Mouse (Mus musculus): ENCODE data around the gene Gprasp2. TPM values are rescaled to one million over a fixed set of nuclear protein-coding genes. Genes with fewer than 3 reads are reported as not detected.
A peak's percentile ranks its signal among the peaks of the same experiment; 100 is the strongest.
"Not testable (repeated sequence)": the region's sequence is repeated elsewhere in the genome, so short reads cannot be mapped to it uniquely, and the experiment has no call there.

Gene Gprasp2
- polyA plus RNA-seq (2015; fragmentation: Nextera tagmentation; extraction: Ambion mirVana) = 17.9 and 18.9 TPM in 2 replicates

DNA sequence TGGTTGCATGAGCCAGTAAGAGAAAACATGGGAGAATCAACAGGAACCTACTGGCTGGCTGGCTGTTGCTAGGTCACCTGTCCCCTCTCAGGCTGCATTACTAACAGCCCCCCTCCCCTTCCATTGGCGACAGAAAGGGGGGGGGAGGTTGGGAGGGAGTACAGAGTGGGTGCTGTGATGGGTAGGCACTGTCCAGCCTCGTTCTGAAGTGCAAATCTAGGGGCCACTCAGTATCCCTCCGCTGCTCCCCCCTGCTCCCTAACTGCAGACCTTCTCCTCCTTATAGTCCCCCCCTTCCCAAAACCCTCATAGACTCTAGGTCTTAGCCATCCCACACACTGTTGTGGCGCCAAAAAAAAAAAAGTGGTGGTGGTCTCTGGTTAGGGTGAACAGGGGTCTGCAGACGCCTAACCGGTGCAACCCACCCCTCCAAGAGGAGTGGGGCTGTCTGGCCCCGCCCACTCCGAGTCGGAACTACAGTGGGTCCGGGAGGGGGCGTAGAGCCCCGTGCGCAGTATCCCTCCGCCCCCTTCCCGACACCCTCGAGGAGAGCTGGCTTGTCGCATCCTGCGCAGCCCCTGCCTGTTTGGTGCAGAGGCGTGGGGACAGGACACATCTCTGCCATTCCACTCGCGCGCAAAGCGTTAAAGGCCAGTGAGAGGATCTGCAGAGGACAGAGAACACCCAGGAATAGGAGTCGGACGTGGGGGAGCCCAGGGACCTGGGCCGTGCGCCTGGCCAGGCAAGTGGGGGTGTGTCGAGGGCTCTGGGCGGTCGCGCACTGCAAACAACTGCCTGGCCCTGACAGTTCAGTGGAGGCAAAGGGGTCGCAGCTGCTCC lies at the start of gene Gprasp2:
Gprasp2 (plus strand) TSS at position 514 of the 840 bp plus-strand sequence.
- peak; percentile 89 for ATAC-seq
- H3K36me3 ChIP-seq; H3K9me3 ChIP-seq; H3K27ac ChIP-seq; H3K27me3 ChIP-seq (replicated peaks); H3K4me1 ChIP-seq (replicated peaks): not testable (repeated sequence)
- H3K4me3 ChIP-seq (replicated peaks) = peak within 1 kb of the TSS; percentile 44
- H3K9ac ChIP-seq = peak within 1 kb of the TSS; percentile 34
- H3K4me2 ChIP-seq (replicated peaks) = peak within 1 kb of the TSS; percentile 76
- 24% methylated on average over 31 of the region's 32 CpGs for WGBS

DNA sequence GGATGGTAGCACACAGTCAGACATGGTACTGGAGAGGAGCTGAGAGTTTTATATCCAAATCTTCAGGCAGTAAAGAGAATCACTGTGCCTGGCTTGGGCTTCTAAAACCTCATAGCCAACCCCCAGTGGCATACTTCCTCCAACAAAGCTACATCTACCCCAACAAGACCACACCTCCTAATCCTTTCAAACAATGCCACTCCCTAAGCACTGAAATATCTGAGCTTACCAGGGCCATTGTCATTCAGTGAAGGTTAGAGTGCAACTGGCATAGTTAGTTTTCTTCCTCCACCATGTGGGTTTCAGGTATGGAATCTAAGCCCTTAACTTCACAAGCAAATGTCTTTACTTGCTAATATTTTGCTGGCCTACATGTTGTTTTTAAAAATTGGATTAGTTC lies 47.3 kb upstream of the Gprasp2 start:
- H3K27me3 ChIP-seq (replicated peaks) = no peaks in the 10 kb centered on the region
- H3K36me3 ChIP-seq = no peaks in the 10 kb centered on the region
- no peak overlapping the region for H3K9ac ChIP-seq
- H3K4me3 ChIP-seq (replicated peaks) = no peak overlapping the region
- no peak overlapping the region for H3K27ac ChIP-seq
- H3K9me3 ChIP-seq = no peaks in the 10 kb centered on the region
- no peak overlapping the region for H3K4me2 ChIP-seq (replicated peaks)
- ATAC-seq = no peak
- no peaks in the 10 kb centered on the region for H3K4me1 ChIP-seq (replicated peaks)

DNA sequence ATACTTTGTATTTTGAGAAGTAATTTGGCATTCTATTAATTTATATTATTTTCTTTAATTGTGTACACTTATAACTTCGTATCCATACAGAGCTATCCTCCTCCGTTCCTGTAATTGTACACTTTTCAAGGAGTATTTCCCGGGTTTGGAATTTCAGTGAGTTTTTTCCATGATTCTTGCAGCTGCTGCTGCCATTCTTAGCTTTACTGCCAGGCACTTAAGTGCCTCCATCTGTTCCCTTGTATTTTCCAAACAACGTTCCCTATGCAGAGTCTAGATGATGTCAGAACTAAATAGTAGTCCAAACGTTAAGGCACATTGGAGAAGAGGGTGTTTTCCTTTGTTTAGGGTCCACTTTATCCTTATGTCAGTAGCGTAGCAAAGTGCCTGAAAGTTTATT lies 46.5 kb upstream of the Gprasp2 start:
- Histone ChIP-seq H3K9ac (no peak overlapping the region), H3K27me3 (replicated peaks) (no peaks in the 10 kb centered on the region), H3K36me3 (no peaks in the 10 kb centered on the region), H3K4me1 (replicated peaks) (no peaks in the 10 kb centered on the region), H3K27ac (no peak overlapping the region), H3K4me3 (replicated peaks) (no peak overlapping the region), H3K9me3 (no peaks in the 10 kb centered on the region), H3K4me2 (replicated peaks) (no peak overlapping the region)
- no peak for ATAC-seq
- 61% methylated on average over 6 of the region's 6 CpGs for WGBS

DNA sequence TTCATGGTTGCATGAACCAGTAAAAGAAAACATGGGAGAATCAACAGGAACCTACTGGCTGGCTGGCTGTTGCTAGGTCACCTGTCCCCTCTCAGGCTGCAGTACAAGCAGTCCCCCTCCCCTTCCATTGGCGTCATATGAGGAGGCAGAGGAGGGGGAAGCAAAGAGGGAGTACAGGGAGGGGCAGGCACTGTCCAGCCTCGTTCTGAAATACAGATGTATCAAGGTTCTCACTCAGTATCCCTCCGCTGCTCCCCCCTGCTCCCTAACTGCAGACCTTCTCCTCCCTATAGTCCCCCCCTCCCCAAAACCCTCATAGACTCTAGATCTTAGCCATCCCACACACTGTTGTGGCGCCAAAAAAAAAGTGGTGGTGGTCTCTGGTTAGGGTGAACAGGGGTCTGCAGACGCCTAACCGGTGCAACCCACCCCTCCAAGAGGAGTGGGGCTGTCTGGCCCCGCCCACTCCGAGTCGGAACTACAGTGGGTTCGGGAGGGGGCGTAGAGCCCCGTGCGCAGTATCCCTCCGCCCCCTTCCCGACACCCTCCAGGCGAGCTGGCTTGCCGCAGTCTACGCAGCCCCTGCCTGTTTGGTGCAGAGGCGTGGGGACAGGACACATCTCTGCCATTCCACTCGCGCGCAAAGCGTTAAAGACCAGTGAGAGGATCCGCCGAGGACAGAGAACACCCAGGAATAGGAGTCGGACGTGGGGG lies 43.1 kb upstream of the Gprasp2 start:
- H3K4me2 ChIP-seq (replicated peaks) = peak overlapping the region; percentile 64
- H3K36me3 ChIP-seq; H3K27me3 ChIP-seq (replicated peaks); H3K4me1 ChIP-seq (replicated peaks); H3K9me3 ChIP-seq; H3K27ac ChIP-seq: not testable (repeated sequence)
- H3K4me3 ChIP-seq (replicated peaks) = peak overlapping the region; percentile 50
- peak; percentile 92 for ATAC-seq
- peak overlapping the region; percentile 45; the same call in 1 of the 2 replicates for H3K9ac ChIP-seq
- 23% methylated on average over 26 of the region's 27 CpGs for WGBS

DNA sequence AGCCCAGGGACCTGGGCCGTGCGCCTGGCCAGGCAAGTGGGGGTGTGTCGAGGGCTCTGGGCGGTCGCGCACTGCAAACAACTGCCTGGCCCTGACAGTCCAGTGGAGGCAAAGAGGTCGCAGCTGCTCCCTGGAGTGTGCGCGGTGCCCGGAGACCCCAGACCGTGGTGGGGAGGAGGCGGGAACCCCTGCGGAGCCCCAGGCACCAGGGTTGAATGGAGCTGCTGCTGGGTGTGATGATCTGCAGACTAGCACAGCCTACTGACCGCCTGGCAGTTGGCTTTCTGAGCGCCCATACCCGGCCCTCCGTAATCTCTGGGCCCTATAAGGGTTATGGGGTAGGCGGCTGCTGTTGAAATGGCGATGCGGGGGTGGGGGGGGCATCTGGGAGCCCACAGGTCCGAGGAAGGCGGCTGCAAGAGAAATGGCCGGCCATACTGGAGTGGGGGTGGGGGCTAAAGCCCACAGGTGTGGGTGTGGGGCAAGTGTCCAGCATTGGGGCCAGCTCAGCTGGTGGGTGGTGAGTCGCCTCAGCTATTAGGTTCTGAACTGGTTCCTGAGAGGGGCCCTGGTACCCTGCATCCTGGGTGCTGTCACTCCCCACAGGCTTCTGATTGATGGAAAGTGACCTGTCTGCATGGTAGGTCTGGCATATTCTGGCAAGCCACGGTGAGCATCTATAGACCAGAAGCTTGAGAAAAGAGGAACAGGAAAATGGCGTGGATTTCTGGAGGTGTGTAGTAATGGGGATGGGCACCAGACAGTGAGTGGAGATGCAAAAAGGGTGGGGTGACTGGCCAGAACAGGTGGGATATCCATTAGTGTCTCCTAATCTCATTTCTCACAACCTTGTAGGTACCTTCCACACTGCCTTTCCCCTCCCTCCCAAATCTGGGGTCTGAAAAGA lies 42.3 kb upstream of the Gprasp2 start:
- peak overlapping the region; percentile 64 for H3K4me2 ChIP-seq (replicated peaks)
- not testable (repeated sequence) for H3K27me3 ChIP-seq (replicated peaks); H3K27ac ChIP-seq; H3K36me3 ChIP-seq; H3K4me1 ChIP-seq (replicated peaks); H3K9me3 ChIP-seq
- peak; percentile 75 for ATAC-seq
- H3K4me3 ChIP-seq (replicated peaks) = peak overlapping the region; percentile 50
- 23% methylated on average over 26 of the region's 26 CpGs for WGBS
- H3K9ac ChIP-seq = peak overlapping the region; percentile 45; the same call in 1 of the 2 replicates

DNA sequence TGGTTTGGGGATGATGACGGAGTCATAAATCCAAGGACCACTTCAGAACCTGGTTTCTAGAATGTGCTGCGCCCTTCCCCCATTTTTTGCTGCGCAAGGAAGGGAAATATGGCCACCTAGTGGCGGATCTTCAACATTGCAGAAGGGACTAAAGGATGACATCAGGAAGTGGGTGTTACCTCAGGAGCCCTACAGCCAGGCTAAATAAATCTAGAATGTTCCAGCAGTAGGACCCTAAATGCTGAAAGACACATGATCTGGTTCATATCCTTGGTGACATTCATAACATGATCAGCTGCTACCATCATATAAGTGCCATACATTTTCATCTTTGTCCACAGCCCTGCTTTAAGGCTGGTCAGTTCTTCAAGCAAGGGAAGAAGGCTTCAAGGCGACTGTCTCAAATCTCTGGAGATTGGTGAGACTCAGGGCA lies 41.6 kb upstream of the Gprasp2 start, which contains the start of gene Bhlhb9:
Bhlhb9 (plus strand) TSS at position 383 of the 433 bp plus-strand sequence.
- Histone ChIP-seq H3K9ac (peak within 1 kb of the TSS; percentile 45; the same call in 1 of the 2 replicates), H3K4me2 (replicated peaks) (peak within 1 kb of the TSS; percentile 64), H3K4me3 (replicated peaks) (peak within 1 kb of the TSS; percentile 50)
- not testable (repeated sequence) for H3K27me3 ChIP-seq (replicated peaks); H3K27ac ChIP-seq; H3K9me3 ChIP-seq; H3K36me3 ChIP-seq; H3K4me1 ChIP-seq (replicated peaks)
- peak; percentile 39 for ATAC-seq
- 18% methylated on average over 4 of the region's 5 CpGs for WGBS

DNA sequence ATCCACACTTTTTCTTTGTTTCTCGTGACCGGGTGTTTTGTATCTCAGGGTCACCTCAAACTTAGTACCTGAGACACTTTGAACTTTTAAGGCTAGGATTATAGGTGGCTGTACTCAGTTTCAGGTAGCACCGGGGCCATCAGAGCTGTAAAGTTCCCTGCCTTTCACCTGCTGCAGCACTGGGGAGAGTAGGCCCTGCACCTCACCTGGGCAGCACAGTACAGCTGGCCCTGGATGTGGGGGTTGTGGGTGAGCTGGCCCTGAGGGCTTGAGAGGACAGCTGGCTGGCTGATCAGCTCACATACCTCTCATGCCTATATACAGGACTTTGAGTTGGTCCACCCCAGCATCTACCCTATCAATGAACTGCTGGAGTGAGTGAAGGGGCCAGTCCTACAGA lies 34.7 kb upstream of the Gprasp2 start:
- Histone ChIP-seq H3K4me3 (replicated peaks) (no peak overlapping the region), H3K27ac (no peak overlapping the region), H3K9ac (no peak overlapping the region), H3K27me3 (replicated peaks) (no peaks in the 10 kb centered on the region), H3K4me1 (replicated peaks) (no peaks in the 10 kb centered on the region), H3K9me3 (no peaks in the 10 kb centered on the region), H3K4me2 (replicated peaks) (no peak overlapping the region), H3K36me3 (no peaks in the 10 kb centered on the region)
- WGBS = 83% methylated on average over 3 of the region's 3 CpGs
- no peak for ATAC-seq

DNA sequence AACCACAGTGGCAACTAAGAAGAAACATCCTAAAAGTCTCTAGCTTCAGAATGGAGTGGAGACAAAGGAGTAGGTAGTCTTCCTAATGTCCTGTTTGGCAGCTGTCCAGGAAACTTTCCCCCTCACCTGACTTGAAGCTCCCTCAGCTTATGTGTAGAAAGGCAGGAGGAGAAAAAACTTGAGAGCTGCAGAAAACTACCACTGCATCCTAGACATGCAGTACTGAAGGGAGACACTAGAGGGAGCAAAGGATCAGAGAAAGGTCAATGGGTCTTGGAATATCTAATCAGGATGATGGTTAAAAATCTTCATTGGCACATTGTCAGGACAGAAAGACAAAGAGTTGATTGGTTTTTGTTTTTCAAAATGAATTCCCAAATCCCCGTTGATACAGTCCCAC lies 33.1 kb upstream of the Gprasp2 start:
- WGBS = 19% methylated on average over 1 of the region's 1 CpGs
- no peak overlapping the region for H3K4me2 ChIP-seq (replicated peaks)
- no peaks in the 10 kb centered on the region for H3K36me3 ChIP-seq
- H3K9ac ChIP-seq = no peak overlapping the region
- H3K27ac ChIP-seq = no peak overlapping the region
- no peak overlapping the region for H3K4me3 ChIP-seq (replicated peaks)
- ATAC-seq = no peak
- no peaks in the 10 kb centered on the region for H3K27me3 ChIP-seq (replicated peaks)
- no peaks in the 10 kb centered on the region for H3K9me3 ChIP-seq
- H3K4me1 ChIP-seq (replicated peaks) = no peaks in the 10 kb centered on the region

DNA sequence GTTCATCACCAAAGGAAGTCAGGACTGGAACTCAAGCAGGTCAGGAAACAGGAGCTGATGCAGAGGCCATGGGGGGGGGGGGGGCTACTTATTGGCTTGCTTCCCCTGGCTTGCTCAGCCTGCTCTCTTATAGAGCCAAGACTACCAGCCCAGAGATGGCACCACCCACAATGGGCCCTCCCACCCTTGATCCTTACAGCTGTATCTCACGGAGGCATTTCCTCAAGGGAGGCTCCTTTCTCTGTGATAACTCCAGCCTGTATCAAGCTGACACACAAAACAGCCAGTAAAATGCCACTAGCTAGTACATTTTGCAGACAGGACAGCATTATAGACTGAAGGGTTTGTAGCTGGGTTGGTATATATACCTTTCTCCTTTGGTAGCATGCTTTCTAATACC lies 2.9 kb upstream of the Gprasp2 start:
- WGBS = 61% methylated on average over 1 of the region's 1 CpGs
- not testable (repeated sequence) for H3K36me3 ChIP-seq; H3K4me2 ChIP-seq (replicated peaks); H3K9ac ChIP-seq; ATAC-seq; H3K9me3 ChIP-seq; H3K4me1 ChIP-seq (replicated peaks); H3K27ac ChIP-seq; H3K27me3 ChIP-seq (replicated peaks); H3K4me3 ChIP-seq (replicated peaks)

DNA sequence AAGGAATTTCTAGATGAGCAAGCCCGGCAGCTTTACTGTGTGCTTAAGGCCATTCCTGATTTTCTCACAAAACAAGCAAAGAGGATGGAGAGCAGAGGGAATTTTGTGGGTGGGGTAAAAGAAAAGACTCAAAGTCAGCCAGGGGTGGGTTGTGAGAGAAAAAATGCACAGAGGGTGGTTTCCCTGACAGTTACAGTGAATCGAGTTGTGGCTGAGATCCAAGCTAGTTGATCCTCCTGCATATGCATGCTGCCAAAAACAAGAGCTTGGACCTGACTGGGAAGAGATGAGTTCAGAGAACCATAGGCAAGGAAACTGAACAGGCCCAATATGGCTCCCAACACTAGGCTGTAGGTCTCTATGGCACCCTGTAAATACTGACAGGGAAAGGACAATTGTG lies 938 bp upstream of the Gprasp2 start:
- Histone ChIP-seq H3K4me2 (replicated peaks) (no peak overlapping the region), H3K36me3 (no peaks in the 10 kb centered on the region), H3K27ac (no peak overlapping the region), H3K9ac (no peak overlapping the region), H3K4me1 (replicated peaks) (no peaks in the 10 kb centered on the region), H3K9me3 (no peaks in the 10 kb centered on the region), H3K4me3 (replicated peaks) (no peak overlapping the region), H3K27me3 (replicated peaks) (no peaks in the 10 kb centered on the region)
- WGBS = 72% methylated on average over 2 of the region's 2 CpGs
- no peak for ATAC-seq

DNA sequence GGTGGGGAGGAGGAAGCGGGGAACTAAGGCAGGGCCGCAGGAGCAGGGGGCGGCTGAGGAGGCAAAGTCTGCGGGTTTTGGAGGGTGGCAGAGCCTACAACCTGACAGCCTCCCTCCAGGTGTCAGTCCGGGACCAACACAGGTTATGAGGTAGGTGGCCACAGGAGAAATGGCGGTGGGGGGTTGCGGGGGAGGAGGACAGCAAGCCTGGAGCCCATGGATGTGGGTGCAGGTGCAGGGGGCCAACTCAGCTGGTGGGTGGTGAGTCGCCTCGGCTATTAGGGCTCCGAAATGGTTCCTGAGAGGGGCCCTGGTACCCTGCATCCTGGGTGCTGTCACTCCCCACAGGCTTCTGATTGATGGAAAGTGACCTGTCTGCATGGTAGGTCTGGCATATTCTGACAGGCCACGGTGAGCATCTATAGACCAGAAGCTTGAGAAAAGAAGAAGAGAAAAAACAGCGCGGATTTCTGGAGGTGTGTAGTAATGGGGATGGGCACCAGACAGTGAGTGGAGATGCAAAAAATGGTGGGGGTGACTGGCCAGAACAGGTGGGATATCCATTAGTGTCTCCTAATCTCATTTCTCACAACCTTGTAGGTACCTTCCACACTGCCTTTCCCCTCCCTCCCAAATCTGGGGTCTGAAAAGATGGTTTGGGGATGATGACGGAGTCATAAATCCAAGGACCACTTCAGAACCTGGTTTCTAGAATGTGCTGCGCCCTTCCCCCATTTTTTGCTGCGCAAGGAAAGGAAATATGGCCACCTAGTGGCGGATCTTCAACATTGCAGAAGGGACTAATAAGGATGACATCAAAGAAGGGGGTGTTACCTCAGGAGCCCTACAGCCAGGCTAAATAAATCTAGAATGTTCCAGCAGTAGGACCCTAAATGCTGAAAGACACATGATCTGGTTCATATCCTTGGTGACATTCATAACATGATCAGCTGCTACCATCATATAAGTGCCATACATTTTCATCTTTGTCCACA lies 860 bp downstream of the Gprasp2 start:
- not testable (repeated sequence) for H3K27ac ChIP-seq; H3K4me1 ChIP-seq (replicated peaks); H3K9me3 ChIP-seq; H3K36me3 ChIP-seq; H3K27me3 ChIP-seq (replicated peaks)
- peak; percentile 51 for ATAC-seq
- Histone ChIP-seq H3K4me3 (replicated peaks) (peak overlapping the region; percentile 44), H3K4me2 (replicated peaks) (peak overlapping the region; percentile 76), H3K9ac (peak overlapping the region; percentile 34)
- 24% methylated on average over 17 of the region's 17 CpGs for WGBS

Data from intestine, embryonic 15.5 days (tissue).